Mouse (Mus musculus) E14TG2a.4 (cell line): ENCODE data around the gene Zfp775.

ENCODE experiments used
- CTCF ChIP-seq: conservative IDR thresholded peaks from 2 replicates; pipeline ENCODE4 v1.5.1; 2014; ENCODE audit warnings: low read length
- NANOG ChIP-seq: IDR thresholded peaks from 2 replicates; pipeline ENCODE4 v1.6.1; 2014; ENCODE audit warnings: borderline replicate concordance, low read length, mixed read lengths
- POU5F1 ChIP-seq: IDR thresholded peaks from 2 replicates; pipeline ENCODE4 v1.6.1; 2014; ENCODE audit warnings: low read length, borderline replicate concordance

DNA sequence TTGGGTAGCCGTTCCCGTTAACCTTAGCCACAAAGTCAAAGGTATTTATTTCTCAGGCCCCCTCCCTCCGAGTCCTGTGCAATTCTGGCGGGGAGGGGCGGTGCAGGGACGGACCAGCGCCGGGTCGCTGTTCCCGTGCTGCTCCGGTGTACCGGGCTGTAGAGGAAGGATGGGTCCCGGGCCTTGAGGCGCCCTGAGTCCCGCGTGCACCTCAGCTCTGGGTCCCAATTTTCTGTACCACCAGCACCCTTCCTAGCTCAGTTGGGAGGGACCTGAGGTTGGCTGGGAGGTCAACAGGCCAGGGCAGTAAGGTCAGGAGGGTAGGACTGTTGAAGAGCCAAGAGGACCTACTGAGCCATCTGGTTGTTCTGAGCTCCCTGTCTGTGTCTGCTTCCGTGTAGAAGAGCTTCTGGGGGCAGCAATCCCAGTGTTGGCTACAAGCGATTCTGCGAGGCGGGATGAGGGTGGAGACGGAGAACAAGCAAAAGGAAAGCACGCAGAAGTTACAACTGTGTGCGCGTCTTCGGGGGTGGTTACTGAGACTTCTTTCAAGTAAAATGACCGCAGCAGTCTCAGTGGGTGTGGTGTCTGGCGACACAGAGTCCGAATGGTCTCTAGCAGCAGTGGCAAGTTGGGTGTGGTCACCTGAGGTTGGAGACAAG, 348 bp downstream of the Zfp775 start:
- no peak for TF ChIP-seq CTCF
- TF ChIP-seq POU5F1, result no peak
- TF ChIP-seq NANOG, result no peak
